Mouse (Mus musculus) ES-CJ7 (cell line): ENCODE measurements at regions not wholly inside any gene's neighbourhood (a gene's known extent, or its start where the extent isn't known, plus 50 kb on each side); places are given as distances from the start of the nearest gene placed in this dataset.

Source experiments
- DNase-seq: peaks from one replicate; pipeline ENCODE4 v3.0.0; 2011; ENCODE audit warnings: low read depth, low spot score

DNA sequence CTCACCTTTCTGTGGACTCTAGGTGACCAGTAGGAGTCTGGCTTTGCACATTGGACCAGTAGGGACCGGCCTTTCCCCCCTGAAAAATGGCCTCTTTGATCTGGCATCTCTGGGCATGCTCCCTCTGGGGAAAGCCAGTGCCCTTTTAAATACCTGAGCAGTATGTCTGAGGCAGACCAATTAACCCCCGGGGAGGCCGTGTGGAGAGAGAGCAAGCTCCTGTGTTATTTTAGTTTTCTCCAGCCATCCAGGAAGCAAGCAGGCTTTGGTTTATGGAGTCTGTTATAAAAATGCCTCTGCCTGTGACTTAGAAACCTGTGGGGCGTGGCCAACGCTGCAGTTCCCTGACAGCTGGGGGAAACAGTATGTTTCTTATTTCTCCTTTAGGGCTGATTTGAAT lies 445.5 kb downstream of the Glrx3 start:
- DNase-seq = no peak

- DNase-seq = no peak
Observed at GRCm38 (mm10) chr7:137883701-137884100, 446.3 kb downstream of the Glrx3 start.

DNA sequence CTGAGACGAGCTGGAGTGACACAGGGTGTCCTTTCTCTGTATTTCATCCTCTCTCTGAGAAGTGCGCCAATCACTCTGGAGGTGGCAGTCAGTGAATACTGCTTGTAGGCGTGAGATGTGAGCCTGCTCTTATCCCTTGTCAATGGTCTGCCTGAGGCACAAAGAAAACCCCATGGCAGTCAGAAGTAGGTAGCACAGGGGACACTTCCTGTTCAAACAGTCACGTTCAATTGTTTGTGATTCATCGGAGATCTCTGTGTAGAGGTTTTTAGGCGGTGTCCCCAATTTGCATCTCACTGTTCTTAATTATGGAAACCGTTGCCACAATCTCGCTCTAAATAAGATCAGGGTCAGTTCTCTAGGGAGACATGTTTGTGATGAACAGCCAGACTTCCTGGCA lies 447.7 kb downstream of the Glrx3 start:
- peak; percentile 39 for DNase-seq

GRCm38 (mm10) chr7:137888731-137889130 lies 451.3 kb downstream of the Glrx3 start:
- DNase-seq = no peak

GRCm38 (mm10) chr7:137906424-137907060 lies 469.1 kb downstream of the Glrx3 start:
- DNase-seq = no peak

DNA sequence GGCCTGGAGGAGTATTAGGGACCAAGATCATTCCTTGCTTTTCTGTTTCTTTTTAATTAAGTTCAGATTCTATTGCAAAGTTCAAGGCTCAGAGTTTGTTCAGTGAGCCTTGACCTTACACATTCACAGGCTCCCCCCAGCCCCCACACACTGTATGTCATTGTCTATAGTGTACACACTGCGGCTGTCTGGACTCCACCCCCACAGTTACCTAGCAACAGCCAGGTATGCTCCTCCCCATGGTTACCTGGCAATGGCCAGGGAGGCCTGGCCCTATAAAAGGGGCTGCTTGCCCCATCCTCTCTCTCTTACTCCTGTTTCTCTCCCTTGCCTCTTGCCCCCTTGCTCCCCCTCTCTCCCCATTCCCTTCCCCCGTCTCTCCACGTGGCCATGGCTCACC lies 472.0 kb downstream of the Glrx3 start:
- DNase-seq = no peak

- no peak for DNase-seq
Observed at GRCm38 (mm10) chr7:137913551-137914105, 476.2 kb downstream of the Glrx3 start.

- no peak for DNase-seq
Observed at GRCm38 (mm10) chr7:137914506-137914905, 477.1 kb downstream of the Glrx3 start.

- DNase-seq = no peak
Observed at GRCm38 (mm10) chr7:137916351-137916750, 478.9 kb downstream of the Glrx3 start.

DNA sequence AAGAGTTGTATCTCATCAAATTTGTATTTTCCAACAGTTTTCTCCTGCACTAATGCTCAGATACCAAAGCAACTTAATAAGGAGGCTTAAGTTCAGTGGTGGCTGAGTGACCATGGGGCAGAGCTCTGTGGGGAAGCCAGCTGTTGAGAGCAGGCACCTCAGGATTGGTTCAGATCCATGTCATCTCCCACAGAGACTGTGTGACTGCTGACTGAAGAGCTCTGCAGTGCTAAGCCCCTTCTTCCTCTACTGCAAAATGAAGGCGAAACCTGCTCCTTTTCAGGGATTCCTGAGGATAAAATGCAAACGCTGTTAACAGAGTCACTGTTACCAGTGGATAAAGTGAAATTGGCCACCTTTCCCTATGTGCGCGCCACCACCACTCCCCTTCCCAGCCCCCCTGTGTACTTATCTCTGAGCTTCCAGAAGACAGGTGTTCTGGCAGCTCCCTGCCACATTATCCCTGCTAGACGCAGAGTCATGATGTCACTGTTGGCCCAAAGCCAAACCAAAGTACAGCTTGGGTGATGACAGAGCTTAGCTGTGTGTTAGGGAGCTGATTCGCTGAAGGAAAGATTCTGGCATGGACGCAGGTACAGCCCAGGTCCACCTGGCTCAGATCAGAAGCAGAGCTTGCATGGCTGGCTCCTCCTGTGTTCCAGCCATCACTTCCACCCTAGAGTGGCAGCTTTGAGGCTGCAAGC lies 472.9 kb downstream of the Tcerg1l start:
- DNase-seq = no peak

DNA sequence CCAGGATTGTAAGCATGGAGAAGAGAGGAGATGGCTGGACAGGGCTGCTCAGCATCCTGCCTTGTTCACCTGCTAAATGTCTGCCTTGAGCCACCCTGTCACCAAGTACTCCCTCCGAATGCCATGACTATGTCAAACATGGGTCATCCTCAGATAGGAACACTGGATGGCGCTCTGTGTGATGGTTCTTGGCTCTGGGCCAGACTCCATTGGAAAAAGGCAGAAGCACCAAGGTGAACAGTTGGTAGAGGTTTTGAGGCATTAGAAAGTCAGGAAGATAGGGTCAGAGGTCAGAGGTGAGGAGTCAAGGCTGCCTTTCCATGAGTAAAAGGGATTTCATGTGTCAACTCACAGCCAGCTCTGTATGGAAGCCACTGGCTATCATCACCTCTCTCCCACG lies 471.9 kb downstream of the Tcerg1l start:
- DNase-seq = no peak

GRCm38 (mm10) chr7:137927371-137927770 lies 470.2 kb downstream of the Tcerg1l start:
- no peak for DNase-seq

GRCm38 (mm10) chr7:137930200-137930599 lies 467.3 kb downstream of the Tcerg1l start:
- no peak for DNase-seq

DNA sequence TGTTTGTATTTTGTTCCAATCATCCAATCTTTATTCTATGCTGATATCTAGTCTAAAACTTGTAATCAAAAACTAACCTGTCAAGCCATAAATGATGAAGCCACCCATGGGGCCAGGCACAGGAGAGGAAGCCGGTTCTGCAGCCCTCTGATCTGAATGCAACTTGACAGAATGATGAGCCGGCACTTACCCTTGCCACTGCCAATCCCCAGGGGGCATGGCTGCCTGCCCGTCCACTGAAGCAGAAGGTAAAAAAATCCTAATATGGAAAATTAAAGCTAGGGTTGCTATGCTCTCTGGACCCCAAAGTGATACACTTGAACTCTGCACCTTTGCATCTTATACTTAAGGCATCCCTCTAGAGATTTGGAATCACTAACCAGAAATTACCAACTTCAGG lies 461.6 kb downstream of the Tcerg1l start:
- DNase-seq = no peak

DNA sequence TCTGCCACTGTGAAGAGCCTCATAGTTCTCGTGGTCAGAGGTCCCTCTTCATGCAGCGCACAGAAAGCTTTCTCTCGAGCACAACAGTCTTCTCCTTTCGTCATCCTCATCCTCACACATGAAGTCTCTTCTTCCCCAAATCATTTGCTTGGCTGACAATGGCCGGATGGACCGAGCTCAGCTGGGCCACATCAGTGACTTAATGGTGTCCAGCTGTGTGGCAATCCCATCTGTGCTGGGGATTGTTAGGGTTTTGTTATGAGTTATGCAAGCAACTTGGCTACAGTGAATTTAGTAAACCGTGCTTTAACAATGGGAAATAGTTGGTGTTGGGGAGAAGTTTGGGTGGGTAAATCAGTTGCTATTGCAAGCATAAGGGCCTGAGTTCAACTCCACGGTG lies 458.4 kb downstream of the Tcerg1l start:
- no peak for DNase-seq

DNA sequence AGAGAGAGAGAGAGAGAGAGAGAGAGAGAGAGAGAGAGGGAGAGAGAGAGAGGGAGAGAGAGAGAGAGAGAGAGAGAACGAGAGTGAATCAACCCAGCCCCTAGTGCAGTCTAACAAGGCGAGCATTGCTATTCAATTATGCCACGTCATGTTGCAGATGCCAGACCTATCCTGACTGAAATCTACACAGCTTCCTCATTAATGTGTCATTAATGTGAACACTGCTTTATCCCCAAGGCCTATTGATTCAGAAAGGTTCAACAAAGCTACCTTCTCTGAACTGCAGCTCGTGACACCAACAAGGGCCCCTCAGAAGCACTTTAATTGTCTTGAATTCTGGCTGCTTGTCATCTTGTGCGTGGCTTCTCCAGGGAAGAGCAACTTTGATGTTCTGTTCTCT lies 457.4 kb downstream of the Tcerg1l start:
- no peak for DNase-seq

DNA sequence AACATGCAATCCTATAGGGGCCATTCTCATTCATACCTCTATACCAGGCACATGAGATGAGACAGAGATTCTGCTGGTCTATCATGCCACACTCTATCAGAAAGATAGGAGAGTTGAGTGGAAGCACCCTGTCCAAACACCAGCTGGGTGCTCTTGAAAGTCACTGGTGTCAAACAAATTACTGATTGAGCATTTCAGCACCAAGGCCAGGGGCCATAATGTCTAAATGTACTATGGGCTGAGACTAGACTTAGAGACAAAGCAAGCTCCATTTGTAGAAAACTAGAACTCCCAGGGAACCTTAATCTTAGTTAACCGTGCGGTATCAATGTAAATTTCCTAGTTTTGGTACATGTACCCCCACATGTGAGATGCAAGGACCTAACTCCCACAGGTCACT lies 452.5 kb downstream of the Tcerg1l start:
- DNase-seq = peak; percentile 10

- no peak for DNase-seq
Observed at GRCm38 (mm10) chr7:137947424-137947823, 450.1 kb downstream of the Tcerg1l start.

- DNase-seq = no peak
Observed at GRCm38 (mm10) chr7:137957354-137957753, 440.2 kb downstream of the Tcerg1l start.

DNA sequence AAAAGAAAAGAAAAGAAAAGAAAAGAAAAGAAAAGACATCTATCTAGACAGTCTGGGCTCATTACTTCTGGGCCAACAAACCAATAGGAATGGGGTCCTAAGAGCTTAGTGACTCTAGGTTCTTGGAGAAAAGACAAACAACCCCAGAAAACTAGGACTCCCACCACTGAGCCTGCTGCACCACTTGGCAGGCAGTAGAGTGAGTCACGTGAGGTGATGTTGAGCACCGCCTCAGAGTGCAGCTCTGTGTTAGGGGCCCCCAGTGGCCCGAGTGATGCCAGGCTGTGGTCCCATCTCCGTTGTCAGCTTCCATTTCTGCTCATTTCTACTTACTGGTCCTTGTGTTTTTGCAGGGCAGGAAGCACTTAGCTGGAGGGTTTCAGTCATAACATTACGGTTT lies 439.7 kb downstream of the Tcerg1l start:
- DNase-seq = no peak

DNA sequence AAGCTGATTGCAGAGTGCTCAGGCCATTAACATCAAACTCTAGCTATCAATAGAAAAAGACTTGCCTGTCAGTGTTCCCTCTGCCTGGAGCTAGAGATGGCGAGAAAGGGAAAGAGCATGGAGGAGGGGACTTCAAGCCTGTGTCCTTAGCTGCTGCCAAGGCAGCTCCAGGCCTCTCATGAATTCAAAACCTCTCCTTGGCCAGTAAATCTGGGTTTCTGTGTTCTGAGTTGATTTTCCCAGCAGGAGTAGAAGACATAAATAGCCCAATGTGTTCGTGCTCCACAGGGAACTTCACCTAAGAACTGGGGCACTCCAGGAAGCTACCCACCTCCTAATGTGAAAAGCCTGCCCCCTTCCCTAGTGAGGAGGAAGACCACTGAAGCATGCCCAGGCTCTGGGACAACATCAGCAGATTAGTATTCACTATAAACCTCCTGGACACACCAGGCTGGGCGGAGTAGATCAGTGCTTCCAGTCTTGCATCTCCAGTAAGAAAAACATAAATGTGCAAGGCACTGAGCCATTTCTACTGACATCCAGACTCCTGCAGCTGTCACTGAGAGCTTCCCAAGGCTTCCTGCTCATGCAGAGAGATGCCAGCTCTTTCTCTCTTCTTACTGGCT lies 433.9 kb downstream of the Tcerg1l start:
- DNase-seq = no peak

GRCm38 (mm10) chr7:137974705-137975104 lies 422.8 kb downstream of the Tcerg1l start:
- no peak for DNase-seq

DNA sequence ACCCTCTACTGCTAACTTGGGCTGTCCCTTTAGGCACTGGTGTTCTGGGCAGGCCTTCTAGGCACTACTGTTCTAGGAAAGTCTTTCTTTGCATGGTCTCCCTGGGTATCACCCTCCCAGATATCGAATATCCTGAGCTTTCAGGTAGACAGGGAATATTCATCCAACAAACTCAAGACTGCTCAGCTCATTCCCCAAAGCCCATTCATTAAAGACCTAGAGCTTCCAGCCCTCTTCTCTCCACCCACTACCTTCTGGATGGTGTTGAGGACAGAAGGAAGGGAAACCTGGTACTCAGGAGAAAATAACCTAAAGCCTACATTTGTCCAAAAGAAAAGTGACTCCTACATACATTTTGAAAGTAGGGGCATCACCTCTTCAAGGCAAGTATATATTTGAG lies 420.0 kb downstream of the Tcerg1l start:
- no peak for DNase-seq
